Mouse (Mus musculus): ENCODE measurements around the gene Tfap2a.

DNA sequence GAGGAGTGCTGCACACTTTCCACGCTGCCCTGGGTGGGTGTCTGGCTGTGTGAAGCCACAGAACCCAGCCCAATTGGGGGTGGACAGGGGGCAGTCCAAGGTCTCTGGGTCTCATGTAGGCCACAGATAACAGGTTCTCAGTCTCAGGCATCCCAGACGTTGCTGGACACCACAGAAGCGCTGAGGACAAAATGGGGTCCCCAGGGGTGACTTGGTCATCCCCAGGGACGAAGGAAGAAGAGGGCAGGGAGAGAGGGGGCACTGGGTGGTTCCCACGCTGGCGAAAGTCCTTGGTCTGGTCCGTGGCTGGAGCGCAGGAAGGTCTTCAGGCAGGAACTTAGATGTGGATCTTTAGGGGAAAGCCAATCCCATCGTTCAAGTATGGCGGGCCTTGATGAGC, 13.7 kb upstream of the Tfap2a start:
- TF ChIP-seq TBP (IDR thresholded peaks at IDR 0.05; ENCODE audit: low read depth, low read length) (no peak), CTCF (IDR thresholded peaks at IDR 0.05 in 2 of 3, conservative IDR thresholded peaks at IDR 0.05 in 1 of 3; ENCODE audit: control insufficient read depth in 1 of 3, insufficient read depth in 1 of 3, low read depth in 2 of 3, low read length in 3 of 3, poor library complexity in 1 of 3, severe bottlenecking in 1 of 3) (no peak)
